Mouse (Mus musculus) layer of hippocampus, adult 18-20 months (tissue): Measurements from ENCODE around the gene Mettl1. TPM values are rescaled to one million over a fixed set of nuclear protein-coding genes. Genes with fewer than 3 reads are reported as not detected.

Source experiments
- DNase-seq, 2 experiments: peaks; one replicate each; pipeline ENCODE4 v3.0.0; 2022; ENCODE audit warnings: low spot score in 2 of 2
- long read RNA-seq: library from polyadenylated mRNA; stranded (forward); transcript quantifications from one replicate; pipeline ENCODE4 v2.0.0, GENCODE M21; 2021
- total RNA-seq, 2 experiments: library from RNA; stranded (reverse); gene quantifications; 2 replicates each; pipeline ENCODE4 v1.2.3; 2021

The Mettl1 gene
- 10 to 100 TPM; 11.2 to 12.6 TPM for total RNA-seq
- long read RNA-seq, transcript Mettl1-201 (6 exons, 1,791 nt), result major isoform, 5 of 9 reads
- long read RNA-seq, partial matches to known transcripts, result 0 of 9 reads
- long read RNA-seq, other reads (novel, unspliced or antisense), result 3 of 9 reads

- DNase-seq, result peak in 1 of 2 experiments; percentile 48
Observed at GRCm38 (mm10) chr10:127041274-127041766, at the start of gene Mettl1, which contains the start of gene Eef1akmt3. TSS of gene Mettl1 (plus strand) at chr10:127041414. TSS of gene Eef1akmt3 (minus strand) at chr10:127041513.

- DNase-seq, result no peak
Observed at GRCm38 (mm10) chr10:126991676-126992075, 49.5 kb upstream of the Mettl1 start.

DNA sequence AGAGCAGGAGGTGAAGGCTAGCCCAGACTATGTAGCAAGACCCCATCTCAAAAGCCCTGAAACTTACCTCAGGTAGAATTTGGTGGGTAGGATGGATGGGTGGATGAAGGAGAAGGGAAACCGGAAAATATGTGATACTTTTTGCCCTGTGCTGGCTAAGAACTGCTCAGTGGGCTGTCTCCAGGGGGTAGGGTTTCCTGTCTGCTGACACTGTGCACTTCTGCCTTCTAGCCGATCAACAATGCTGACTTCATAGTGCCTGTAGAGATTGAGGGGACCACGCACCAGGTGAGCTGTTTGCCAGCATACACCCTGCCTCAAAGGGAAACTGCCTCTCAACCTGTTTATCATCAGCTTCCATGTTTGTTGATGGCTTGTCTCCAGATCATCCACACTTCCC, 47.6 kb upstream of the Mettl1 start:
- no peak for DNase-seq

- no peak for DNase-seq
Observed at GRCm38 (mm10) chr10:126997340-126998113, 43.7 kb upstream of the Mettl1 start.

DNA sequence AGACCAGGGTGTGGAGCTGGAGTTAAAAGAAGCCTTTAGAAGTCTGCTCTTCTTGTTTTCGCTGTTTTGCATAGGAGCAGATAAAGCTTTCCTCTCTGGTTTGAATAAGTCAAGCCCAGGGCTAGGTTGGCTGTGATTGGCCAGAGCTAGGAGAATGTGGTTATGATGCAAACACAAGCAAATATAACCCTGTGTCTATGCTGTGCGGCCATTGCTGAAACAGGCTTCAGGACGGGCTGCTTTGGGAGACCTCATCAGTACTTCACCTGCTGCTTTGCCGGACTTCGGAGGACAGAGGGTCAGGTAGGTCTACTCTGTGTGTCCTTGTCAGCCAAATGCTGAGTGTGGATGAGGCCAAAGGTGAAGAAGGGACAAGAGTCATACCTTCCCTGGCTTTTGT, 40.7 kb upstream of the Mettl1 start, which contains the start of gene Avil:
TSS of gene Avil (plus strand) at position 181 of the 400 bp plus-strand sequence.
- DNase-seq, result no peak

- DNase-seq, result no peak
Observed at GRCm38 (mm10) chr10:127001297-127001696, 39.9 kb upstream of the Mettl1 start.

- DNase-seq, result no peak
Observed at GRCm38 (mm10) chr10:127002056-127002455, 39.2 kb upstream of the Mettl1 start.

DNA sequence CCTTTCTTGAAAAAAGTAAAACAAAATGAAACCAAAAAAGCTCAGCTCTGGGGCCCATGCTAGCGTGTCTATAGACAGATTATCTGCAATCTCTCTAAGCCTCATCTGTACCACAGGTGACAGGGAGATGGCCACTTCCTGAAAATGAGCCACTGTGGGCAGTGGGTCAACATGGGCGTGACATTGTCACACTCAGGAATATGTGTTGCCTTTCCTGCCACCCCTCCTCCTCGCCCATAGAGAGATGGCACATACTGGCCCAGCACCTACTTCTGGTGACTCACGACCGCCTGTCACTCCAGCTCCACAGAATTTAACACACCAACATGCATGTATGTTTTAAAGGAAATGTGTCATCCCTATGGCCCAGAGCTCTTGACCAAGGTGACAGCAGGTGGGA, 38.4 kb upstream of the Mettl1 start:
- DNase-seq, result no peak

DNA sequence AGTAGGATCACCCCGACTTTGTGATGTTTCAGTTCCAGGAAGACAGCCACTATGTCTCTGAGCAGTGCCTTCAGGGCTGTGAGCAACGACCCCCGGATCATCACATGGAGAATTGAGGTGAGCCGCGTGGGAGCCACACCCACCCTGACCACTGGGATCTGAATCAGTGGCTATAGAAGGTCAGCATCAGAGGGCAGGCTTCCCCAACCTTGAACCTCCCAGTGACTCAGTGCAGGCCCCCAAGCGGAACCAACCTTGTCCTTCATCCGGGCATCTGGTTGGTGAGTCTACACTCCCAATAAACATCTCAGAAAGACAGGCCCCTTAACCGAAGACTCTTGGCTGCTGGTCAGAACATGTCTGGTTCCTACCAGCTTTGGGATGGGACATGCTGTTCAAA, 37.9 kb upstream of the Mettl1 start:
- DNase-seq, result no peak

DNA sequence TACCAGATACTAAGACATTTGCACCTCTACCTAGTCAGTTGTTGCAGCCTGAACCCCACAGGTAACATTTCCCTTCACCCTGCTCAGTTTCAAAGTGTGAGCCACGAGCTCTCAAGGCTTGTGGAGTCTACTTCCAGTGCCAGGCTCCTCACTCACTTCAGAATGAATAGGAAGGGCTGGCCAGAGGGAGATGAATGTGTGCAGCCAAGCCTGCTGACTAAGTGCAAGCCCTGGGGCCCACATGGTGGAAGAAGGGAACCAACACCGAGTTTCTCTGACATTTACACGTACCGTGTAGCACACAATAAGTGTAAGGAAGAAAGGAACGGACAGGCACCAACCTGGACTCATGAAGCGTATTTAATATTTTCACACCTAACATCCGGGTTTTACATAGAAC, 37.4 kb upstream of the Mettl1 start:
- no peak for DNase-seq

- no peak for DNase-seq
Observed at GRCm38 (mm10) chr10:127016488-127016887, 24.7 kb upstream of the Mettl1 start.

DNA sequence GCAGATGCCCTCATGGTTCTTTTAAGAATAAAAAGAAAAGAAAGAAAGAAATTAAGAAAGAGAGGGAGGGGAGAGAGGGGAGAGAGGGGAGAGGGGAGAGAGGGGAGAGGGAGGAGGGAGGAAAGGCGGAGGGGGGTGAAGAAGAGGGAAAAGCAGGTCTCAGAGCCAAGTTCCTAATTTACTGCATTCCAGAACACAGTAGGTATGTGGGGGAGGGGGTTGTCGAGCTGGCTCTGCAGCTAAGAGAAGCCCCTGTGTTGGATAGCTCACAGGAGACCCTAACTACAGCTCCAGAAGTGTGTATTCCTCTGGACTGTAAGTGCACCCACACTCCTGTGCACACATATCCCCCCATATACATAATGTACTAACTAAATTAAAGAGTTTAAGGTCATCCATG, 24.1 kb upstream of the Mettl1 start:
- DNase-seq, result no peak

DNA sequence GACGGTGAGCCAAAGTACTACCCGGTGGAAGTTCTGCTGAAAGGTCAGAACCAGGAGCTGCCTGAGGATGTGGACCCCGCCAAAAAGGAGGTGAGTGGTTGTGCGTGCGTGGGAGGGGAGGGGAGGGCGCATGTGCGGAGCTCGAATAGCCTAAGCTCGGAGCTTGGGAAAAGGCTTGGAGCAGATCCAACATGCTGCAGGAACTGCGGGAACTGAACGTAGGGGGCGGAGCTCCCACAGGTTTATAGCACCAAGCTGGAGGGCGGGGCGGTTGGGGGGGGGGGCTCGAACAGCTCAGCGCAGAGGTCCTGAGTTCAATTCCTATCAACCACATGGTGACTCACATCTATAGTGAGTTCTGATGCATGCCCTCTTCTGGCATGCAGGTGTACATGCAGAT, 22.8 kb upstream of the Mettl1 start:
- DNase-seq, result no peak

DNA sequence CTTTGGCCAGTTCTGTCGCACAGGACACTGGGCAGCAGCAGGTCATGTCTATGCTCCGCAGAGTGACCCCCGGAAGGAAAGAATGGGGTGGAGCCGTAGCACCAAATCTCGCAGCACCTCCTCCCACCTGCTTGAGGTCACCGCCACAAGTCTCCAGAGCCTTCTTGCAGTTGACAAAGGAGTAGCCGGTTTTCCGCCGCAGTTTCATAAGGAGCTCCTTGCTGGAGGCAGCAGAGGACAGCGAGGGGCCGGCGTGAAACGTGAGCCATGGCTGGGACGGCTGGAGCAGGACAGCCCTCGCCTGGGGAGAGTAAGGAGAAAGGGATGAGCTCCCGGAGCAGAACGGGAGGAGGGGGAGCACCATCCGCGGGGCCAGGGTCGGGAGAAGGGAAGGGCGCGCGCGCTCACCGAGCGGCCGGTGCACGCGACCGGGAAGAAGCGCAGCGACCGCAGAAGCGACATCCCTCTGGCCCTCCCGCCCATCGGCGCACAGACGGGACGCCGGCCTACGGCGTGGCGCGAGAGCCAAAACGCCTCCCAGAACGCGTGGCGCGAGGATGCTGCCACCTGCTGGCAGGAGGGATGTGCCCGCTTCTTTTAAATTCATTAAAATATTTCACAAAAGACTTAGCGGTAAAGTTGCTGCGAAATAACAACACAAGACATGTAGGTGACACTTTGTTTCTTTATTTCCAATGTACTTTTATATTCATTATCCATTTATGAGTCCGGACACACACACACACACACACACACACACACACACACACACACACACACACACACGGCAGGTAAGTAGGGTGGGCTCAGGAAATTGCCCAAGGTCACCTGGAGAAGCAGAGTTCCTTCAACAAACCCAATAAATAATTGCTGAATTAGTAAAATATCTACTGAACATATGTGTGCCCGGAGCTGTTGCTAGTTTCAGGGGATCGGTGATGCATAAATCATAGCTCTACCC, 10.6 kb upstream of the Mettl1 start, which contains the start of gene Tsfm:
TSS of gene Tsfm (minus strand) at position 505 of the 961 bp plus-strand sequence.
- peak; percentile 89 to 93 for DNase-seq

DNA sequence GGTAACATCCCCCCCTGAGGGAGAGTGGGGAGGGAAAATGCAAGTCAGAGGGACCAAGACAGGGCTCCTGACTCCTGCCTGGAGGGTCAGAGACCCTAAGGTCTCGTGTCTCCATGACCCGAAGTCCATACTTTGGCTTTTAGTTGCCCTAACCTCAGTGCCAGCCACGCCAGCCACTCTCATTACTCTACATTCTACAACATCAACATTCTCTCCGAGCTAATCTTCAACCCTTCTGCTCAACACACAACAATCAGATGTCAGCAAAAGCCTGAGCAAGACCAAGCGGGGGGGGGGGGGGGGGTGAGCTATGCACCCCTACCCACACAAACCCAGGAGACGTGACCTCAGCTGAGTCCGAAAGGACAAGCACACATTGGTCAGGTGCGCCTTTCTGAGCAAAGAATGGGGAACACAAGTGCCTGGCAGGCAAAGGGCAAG, 7.9 kb upstream of the Mettl1 start:
- DNase-seq, result no peak

- no peak for DNase-seq
Observed at GRCm38 (mm10) chr10:127036273-127036672, 4.9 kb upstream of the Mettl1 start.

DNA sequence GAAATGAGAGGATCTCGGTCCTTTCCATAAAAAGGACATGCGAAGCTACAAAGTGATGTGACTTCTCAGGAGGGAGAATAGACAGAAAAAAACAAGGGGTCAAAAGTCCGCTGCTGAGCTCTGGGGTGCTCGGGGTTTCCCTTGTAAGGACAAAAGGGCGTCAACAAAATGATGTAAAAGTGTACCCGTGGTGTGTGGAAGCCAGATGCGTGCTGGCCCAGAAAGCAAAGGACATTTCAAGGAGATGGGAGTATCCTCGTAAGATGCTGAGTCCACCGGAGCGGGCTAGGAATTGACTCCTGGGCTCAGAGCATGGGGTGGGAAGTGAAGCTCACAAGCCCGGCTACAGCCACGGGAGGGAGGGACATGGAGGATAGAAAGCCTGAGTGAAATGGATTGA, 3.6 kb upstream of the Mettl1 start:
- no peak for DNase-seq

DNA sequence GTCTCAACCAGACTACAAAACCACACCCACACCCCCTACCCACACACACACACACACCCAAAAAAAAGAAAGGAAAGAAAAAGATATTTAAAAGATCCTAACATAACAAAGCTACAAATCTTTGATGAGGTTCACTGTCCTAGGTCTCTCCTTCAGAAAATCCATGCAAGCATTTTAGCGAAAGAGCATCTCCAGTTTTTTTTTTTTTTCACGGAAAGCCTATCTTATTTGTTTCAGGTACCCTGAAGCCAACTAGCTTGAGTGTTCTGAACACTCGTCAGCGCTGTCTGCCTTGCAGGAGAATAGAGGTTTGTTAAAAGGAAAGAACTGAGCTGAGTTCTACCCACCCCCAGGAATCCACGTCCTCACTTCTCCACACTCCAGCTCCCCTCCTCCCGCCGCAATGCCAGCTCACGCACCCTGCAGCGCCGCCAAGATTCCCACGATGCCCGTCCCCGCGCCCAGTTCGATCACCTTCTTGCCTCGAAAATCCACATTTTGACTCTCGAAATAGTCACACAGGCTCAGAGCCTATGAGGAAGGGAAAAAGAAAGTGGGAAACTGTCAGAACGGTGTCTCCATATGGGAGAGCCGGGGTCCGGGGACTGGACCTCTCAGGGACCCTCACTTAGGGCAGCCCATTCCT, 522 bp upstream of the Mettl1 start:
- peak in 1 of 2 experiments; percentile 46 for DNase-seq

- DNase-seq, result peak; percentile 87 to 93
Observed at GRCm38 (mm10) chr10:127041774-127042338, 642 bp downstream of the Mettl1 start.

DNA sequence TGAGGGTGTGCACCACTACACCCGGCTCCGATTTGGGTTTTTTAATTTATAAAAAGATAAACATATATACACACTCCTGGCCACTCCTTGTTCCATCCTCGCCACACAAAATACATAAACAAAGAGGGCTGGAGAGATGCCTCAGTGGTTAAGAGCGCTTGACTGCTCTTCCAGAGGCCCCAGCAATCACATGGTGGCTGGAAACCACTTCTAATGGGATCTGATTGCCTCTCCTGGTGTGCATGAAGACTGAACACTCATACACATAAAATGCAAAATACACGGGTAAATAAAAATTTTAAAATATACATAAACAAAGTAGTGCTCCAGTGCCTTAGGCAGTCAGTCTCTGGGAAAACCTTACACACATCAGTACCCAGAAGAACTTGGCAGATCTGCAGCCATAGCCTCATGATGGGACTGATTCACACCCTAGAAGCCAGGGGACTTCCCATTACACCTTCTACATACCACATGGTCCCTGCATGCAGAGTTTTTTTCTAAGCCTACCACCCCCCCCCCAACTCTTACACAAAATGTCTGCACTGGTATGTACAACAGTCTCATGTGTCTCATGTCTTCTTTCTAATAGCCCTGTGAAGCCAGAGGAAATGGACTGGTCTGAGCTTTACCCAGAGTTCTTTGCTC, 1.4 kb downstream of the Mettl1 start:
- DNase-seq, result no peak
